In genomic region chr2:157307715-157308265, GRCm38 (mm10) we compare ENCODE assay signal across 14 mouse cellular contexts. TPM values are rescaled to one million over a fixed set of nuclear protein-coding genes. Genes with fewer than 3 reads are reported as not detected.
DNase-seq lines count a peak whose midpoint lies in the region; ATAC-seq and TF ChIP-seq lines count a peak whose summit lies in the region.
"Had no signal": no experiment of that assay in that cellular context is flagged by ENCODE, and none has a peak within 500 bp of the region (broad histone marks: within the 10 kb centered on the region; RNA-seq: fewer than 3 reads in every experiment).

No protein-coding gene starts in this region.

- WGBS in heart, embryonic 12.5 days: 81% methylated on average over 4 of the region's 4 CpGs
- 59% methylated on average over 4 of the region's 4 CpGs for WGBS in lung, embryonic 14.5 days
- 57% methylated on average over 4 of the region's 4 CpGs for WGBS in lung, adult 2 months
- WGBS in hindbrain, embryonic 15.5 days: 63% methylated on average over 4 of the region's 4 CpGs
- WGBS in thymus, adult 2 months: 93% methylated on average over 4 of the region's 4 CpGs

- no peak overlapping the region for H3K9ac ChIP-seq in heart, embryonic 12.5 days
- no peak overlapping the region for H3K9ac ChIP-seq in lung, embryonic 14.5 days
- H3K9ac ChIP-seq in hindbrain, embryonic 15.5 days: no peak overlapping the region
- H3K9ac ChIP-seq: liver, embryonic 13.5 days had no signal

- no peak overlapping the region for H3K4me3 ChIP-seq in heart, embryonic 12.5 days
- H3K4me3 ChIP-seq in lung, embryonic 14.5 days (ENCODE audit: low read depth, low read length): no peak overlapping the region
- no peak overlapping the region for H3K4me3 ChIP-seq in lung, adult 2 months (replicated peaks; ENCODE audit: extremely low read depth, low read depth, low read length)
- no peak overlapping the region for H3K4me3 ChIP-seq in hindbrain, embryonic 15.5 days
- H3K4me3 ChIP-seq in thymus, adult 2 months (ENCODE audit: control insufficient read depth, insufficient read depth, low read length): no peak overlapping the region
- H3K4me3 ChIP-seq: liver, embryonic 13.5 days had no signal

- H3K27me3 ChIP-seq in heart, embryonic 12.5 days (replicated peaks): no peaks in the 10 kb centered on the region
- no peaks in the 10 kb centered on the region for H3K27me3 ChIP-seq in lung, embryonic 14.5 days (ENCODE audit: insufficient read depth, low read length)
- no peaks in the 10 kb centered on the region for H3K27me3 ChIP-seq in hindbrain, embryonic 15.5 days
- no peaks in the 10 kb centered on the region for H3K27me3 ChIP-seq in thymus, adult 2 months (ENCODE audit: control insufficient read depth, insufficient read depth, low read length)
- H3K27me3 ChIP-seq: CH12.LX; liver, embryonic 13.5 days had no signal

- peaks cover 84% of the 10 kb centered on the region for H3K36me3 ChIP-seq in heart, embryonic 12.5 days
- H3K36me3 ChIP-seq in lung, embryonic 14.5 days (ENCODE audit: insufficient read depth): peaks cover 92% of the 10 kb centered on the region
- H3K36me3 ChIP-seq in hindbrain, embryonic 15.5 days: peaks cover 50% of the 10 kb centered on the region
- H3K36me3 ChIP-seq in thymus, adult 2 months (ENCODE audit: control insufficient read depth, insufficient read depth, low read length): peaks cover 79% of the 10 kb centered on the region

- ATAC-seq in heart, embryonic 12.5 days (ENCODE audit: insufficient number of reproducible peaks, low FRiP score): no peak
- ATAC-seq in lung, embryonic 14.5 days (ENCODE audit: insufficient read depth): peak; percentile 68; the same call in 1 of the 2 replicates
- peak; percentile 73; the same call in 1 of the 2 replicates for ATAC-seq in hindbrain, embryonic 15.5 days (ENCODE audit: low FRiP score, low read depth)
- ATAC-seq in granulocyte monocyte progenitor cell, adult 5-6 weeks (replicated peaks; ENCODE audit: poor library complexity, severe bottlenecking): no peak

- no peak for DNase-seq in heart, adult 9 months (ENCODE audit: low spot score in 2 of 2)
- DNase-seq in lung, embryonic 14.5 days: peak; percentile 57
- DNase-seq in lung, adult 2 months: no peak
- DNase-seq in lung, postnatal 14 days: peak; percentile 67
- DNase-seq in thymus, adult 2 months: no peak
- DNase-seq: kidney, postnatal 4 days; liver, embryonic 13.5 days; right cerebral cortex, postnatal 25 days had no signal

- H3K27ac ChIP-seq in heart, embryonic 12.5 days (ENCODE audit: poor library complexity, severe bottlenecking): 0 out of 2 replicates have a peak overlapping the region, but pooled peaks have one; percentile 2
- peak overlapping the region; percentile 85 for H3K27ac ChIP-seq in lung, embryonic 14.5 days (ENCODE audit: low read depth)
- peak overlapping the region; percentile 35 for H3K27ac ChIP-seq in hindbrain, embryonic 15.5 days (replicated peaks)
- no peak overlapping the region for H3K27ac ChIP-seq in thymus, adult 2 months (ENCODE audit: control insufficient read depth, insufficient read depth, low read length)
- H3K27ac ChIP-seq: liver, embryonic 13.5 days had no signal

- H3K4me1 ChIP-seq in heart, embryonic 12.5 days (replicated peaks): peaks cover 18% of the 10 kb centered on the region
- peaks cover 10% of the 10 kb centered on the region for H3K4me1 ChIP-seq in lung, embryonic 14.5 days (ENCODE audit: insufficient read depth)
- no peaks in the 10 kb centered on the region; the same call in none of the 2 replicates for H3K4me1 ChIP-seq in lung, adult 2 months (ENCODE audit: control insufficient read depth, insufficient read depth, low read length)
- 0 out of 2 replicates have a peak, but pooled peaks cover 15% of the 10 kb centered on the region for H3K4me1 ChIP-seq in hindbrain, embryonic 15.5 days (replicated peaks)
- H3K4me1 ChIP-seq in thymus, adult 2 months (replicated peaks; ENCODE audit: control insufficient read depth, insufficient read depth, low read length): no peaks in the 10 kb centered on the region
- H3K4me1 ChIP-seq: liver, embryonic 13.5 days had no signal

- no peak for TF ChIP-seq POLR2A in lung, adult 2 months (IDR thresholded peaks at IDR 0.05; ENCODE audit: borderline replicate concordance, extremely low read depth, low read depth, low read length)
- TF ChIP-seq POLR2A in thymus, adult 2 months (IDR thresholded peaks at IDR 0.05; ENCODE audit: control insufficient read depth, extremely low read depth, insufficient read depth, low read length, poor library complexity): no peak

- H3K4me2 ChIP-seq in heart, embryonic 12.5 days: no peak overlapping the region
- H3K4me2 ChIP-seq in lung, embryonic 14.5 days: no peak overlapping the region
- H3K4me2 ChIP-seq in hindbrain, embryonic 15.5 days: no peak overlapping the region
- H3K4me2 ChIP-seq: liver, embryonic 13.5 days had no signal

- TF ChIP-seq CTCF in lung, embryonic 14.5 days (IDR thresholded peaks at IDR 0.05; ENCODE audit: low read depth): no peak
- TF ChIP-seq CTCF in lung, adult 2 months (IDR thresholded peaks at IDR 0.05; ENCODE audit: insufficient read depth, low read length): no peak
- TF ChIP-seq CTCF in thymus, adult 2 months (IDR thresholded peaks at IDR 0.05; ENCODE audit: borderline replicate concordance, control insufficient read depth, extremely low read depth, insufficient read depth, low read length, poor library complexity): no peak

- H3K9me3 ChIP-seq in heart, embryonic 12.5 days (replicated peaks): no peaks in the 10 kb centered on the region
- H3K9me3 ChIP-seq in lung, embryonic 14.5 days (ENCODE audit: low read depth, low read length): no peaks in the 10 kb centered on the region
- no peaks in the 10 kb centered on the region for H3K9me3 ChIP-seq in hindbrain, embryonic 15.5 days
- H3K9me3 ChIP-seq: liver, embryonic 13.5 days had no signal

RNA-seq across cellular contexts. Expression of gene Mroh8, which starts 28.4 kb away (rescaled TPM):
- polyA plus RNA-seq in heart, embryonic 12.5 days (2016; fragmentation: Nextera tagmentation; extraction: Ambion mirVana): 0.22 and 0.46 TPM in 2 replicates
- polyA plus RNA-seq in lung, embryonic 14.5 days (2014; fragmentation: Nextera tagmentation; extraction: Ambion mirVana): 0.43 and 0.50 TPM in 2 replicates
- 0.17 and 0.18 TPM in 2 replicates for polyA plus RNA-seq in lung, adult 2 months (2012; rRNA removed)
- 0.36 and 0.75 TPM in 2 replicates for polyA plus RNA-seq in hindbrain, embryonic 15.5 days (2015; fragmentation: Nextera tagmentation; extraction: Ambion mirVana)
- total RNA-seq in granulocyte monocyte progenitor cell, adult 5-6 weeks (2014; fragmentation: Nextera tagmentation): 0.19 and 0.23 TPM in 2 replicates
- 0.09 and 0.36 TPM in 2 replicates for total RNA-seq in granulocyte monocyte progenitor cell, adult 5-6 weeks (2017)
- 1.0 and 1.1 TPM in 2 replicates for polyA plus RNA-seq in thymus, adult 2 months (2012; rRNA removed)

RNA-seq across cellular contexts. Expression of gene Rpn2, which starts 29.0 kb away (rescaled TPM):
- polyA plus RNA-seq in heart, embryonic 12.5 days (2016; fragmentation: Nextera tagmentation; extraction: Ambion mirVana): 202 and 207 TPM in 2 replicates
- polyA plus RNA-seq in lung, embryonic 14.5 days (2014; fragmentation: Nextera tagmentation; extraction: Ambion mirVana): 355 and 359 TPM in 2 replicates
- 179 and 205 TPM in 2 replicates for polyA plus RNA-seq in lung, adult 2 months (2012; rRNA removed)
- polyA plus RNA-seq in hindbrain, embryonic 15.5 days (2015; fragmentation: Nextera tagmentation; extraction: Ambion mirVana): 222 and 223 TPM in 2 replicates
- total RNA-seq in granulocyte monocyte progenitor cell, adult 5-6 weeks (2014; fragmentation: Nextera tagmentation): 313 and 340 TPM in 2 replicates
- 342 and 366 TPM in 2 replicates for total RNA-seq in granulocyte monocyte progenitor cell, adult 5-6 weeks (2017)
- polyA plus RNA-seq in thymus, adult 2 months (2012; rRNA removed): 177 and 187 TPM in 2 replicates

RNA-seq across cellular contexts. Expression of gene Ghrh, which starts 39.5 kb away (rescaled TPM):
- not detected in 2 replicates for polyA plus RNA-seq in heart, embryonic 12.5 days (2016; fragmentation: Nextera tagmentation; extraction: Ambion mirVana)
- not detected in 2 replicates for polyA plus RNA-seq in lung, embryonic 14.5 days (2014; fragmentation: Nextera tagmentation; extraction: Ambion mirVana)
- not detected in 2 replicates for polyA plus RNA-seq in lung, adult 2 months (2012; rRNA removed)
- 1.2 and 1.3 TPM in 2 replicates for polyA plus RNA-seq in hindbrain, embryonic 15.5 days (2015; fragmentation: Nextera tagmentation; extraction: Ambion mirVana)
- not detected in 2 replicates for total RNA-seq in granulocyte monocyte progenitor cell, adult 5-6 weeks (2014; fragmentation: Nextera tagmentation)
- not detected in 2 replicates for total RNA-seq in granulocyte monocyte progenitor cell, adult 5-6 weeks (2017)
- 0.34 and 1.4 TPM in 2 replicates for polyA plus RNA-seq in thymus, adult 2 months (2012; rRNA removed)
- total RNA-seq: CH12.LX had no signal
- polyA plus RNA-seq: heart, postnatal 0 days; liver, embryonic 13.5 days; urinary bladder, adult 2 months had no signal

RNA-seq across cellular contexts. Expression of gene Manbal, which starts 59.6 kb away (rescaled TPM):
- polyA plus RNA-seq in heart, embryonic 12.5 days (2016; fragmentation: Nextera tagmentation; extraction: Ambion mirVana): 53.5 and 56.4 TPM in 2 replicates
- 38.7 and 42.6 TPM in 2 replicates for polyA plus RNA-seq in lung, embryonic 14.5 days (2014; fragmentation: Nextera tagmentation; extraction: Ambion mirVana)
- 85.5 and 108 TPM in 2 replicates for polyA plus RNA-seq in lung, adult 2 months (2012; rRNA removed)
- 102 and 114 TPM in 2 replicates for polyA plus RNA-seq in hindbrain, embryonic 15.5 days (2015; fragmentation: Nextera tagmentation; extraction: Ambion mirVana)
- total RNA-seq in granulocyte monocyte progenitor cell, adult 5-6 weeks (2014; fragmentation: Nextera tagmentation): 21.7 and 29.6 TPM in 2 replicates
- total RNA-seq in granulocyte monocyte progenitor cell, adult 5-6 weeks (2017): 6.9 and 7.1 TPM in 2 replicates
- polyA plus RNA-seq in thymus, adult 2 months (2012; rRNA removed): 68.0 and 72.5 TPM in 2 replicates

Comparison
In these comparisons a context has a peak if more than half of its experiments do, and no peak if none do; other contexts are left out.
1. DNase-seq: peak in lung, embryonic 14.5 days (single experiment) and lung, postnatal 14 days (single experiment); none in heart, adult 9 months (0 of 2), lung, adult 2 months (single experiment) and thymus, adult 2 months (single experiment).
2. ATAC-seq: peak in lung, embryonic 14.5 days (single experiment) and hindbrain, embryonic 15.5 days (single experiment); none in heart, embryonic 12.5 days (single experiment) and granulocyte monocyte progenitor cell, adult 5-6 weeks (single experiment).